Mouse (Mus musculus) bone marrow macrophage, adult 2 months (primary cell): Measurements from ENCODE around the gene Dnajc22.

Source experiments
- CTCF ChIP-seq: IDR thresholded peaks from 2 replicates; pipeline ENCODE4 v1.5.1; 2012; ENCODE audit warnings: low read depth, mild to moderate bottlenecking, low read length, moderate library complexity
- POLR2A ChIP-seq: IDR thresholded peaks from 2 replicates; pipeline ENCODE4 v1.6.1; 2012; ENCODE audit warnings: mild to moderate bottlenecking, low read depth, low read length, borderline replicate concordance

DNA sequence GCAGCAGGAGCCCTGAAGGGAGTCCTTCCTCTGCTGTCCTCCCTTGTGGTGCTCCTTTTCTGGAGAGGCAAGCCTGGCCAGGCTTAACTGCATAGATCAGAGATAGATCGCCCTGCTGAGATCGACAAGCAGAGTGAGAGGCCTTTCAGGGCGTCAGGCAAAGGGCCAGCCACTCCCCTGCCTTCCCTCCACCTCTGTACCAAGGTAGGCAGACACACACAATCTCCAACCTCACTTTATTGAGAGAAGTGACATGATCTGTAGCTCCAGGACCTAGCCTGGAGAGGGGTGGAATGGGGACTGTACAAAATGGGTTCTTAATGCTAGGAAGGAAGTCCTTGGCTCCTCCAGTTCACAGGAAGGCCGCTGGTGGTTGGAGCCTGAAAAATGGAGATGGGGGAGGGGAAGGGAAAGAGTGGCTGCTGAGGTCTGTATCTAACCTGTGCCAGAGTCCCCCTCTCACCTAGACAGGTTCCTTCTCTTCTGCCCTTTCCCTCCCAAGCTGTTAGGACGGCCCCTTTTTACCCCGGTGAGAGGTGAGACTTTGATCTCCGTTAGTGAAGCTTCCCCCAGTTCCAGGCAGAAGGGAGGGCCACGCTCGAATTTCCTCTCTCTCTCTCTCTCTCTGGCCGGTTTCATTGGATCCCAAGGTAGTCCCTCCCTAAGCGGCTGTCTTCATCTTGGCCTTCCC is 9.0 kb upstream of the Dnajc22 start:
- TF ChIP-seq POLR2A (no peak), CTCF (no peak)
